Comparison of ENCODE assay signal across 15 mouse cellular contexts in the genomic region with DNA sequence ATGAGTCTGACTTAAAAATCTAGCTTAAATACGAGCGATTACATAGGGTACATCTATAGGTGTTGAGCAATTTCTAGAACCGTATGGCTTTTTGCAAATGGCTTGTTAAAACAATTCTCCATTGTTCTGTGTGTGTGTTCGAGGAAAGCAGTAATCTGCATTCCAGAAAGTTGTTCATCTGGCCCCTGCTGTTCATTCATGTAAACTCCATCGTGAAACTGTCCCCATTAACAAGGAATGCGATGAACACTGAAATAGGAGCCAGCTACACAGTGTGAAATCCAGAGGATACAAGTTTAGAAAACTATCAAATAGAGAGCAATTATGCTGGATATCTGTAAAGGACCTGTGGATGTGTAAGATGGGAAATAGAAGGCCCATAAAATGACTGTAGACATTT.
"Had no signal": no experiment of that assay in that cellular context is flagged by ENCODE, and none has a peak within 500 bp of the region (broad histone marks: within the 10 kb centered on the region; RNA-seq: fewer than 3 reads in every experiment).

No protein-coding gene starts in this region.

- ATAC-seq: hindbrain, postnatal 0 days; intestine, embryonic 16.5 days; liver, embryonic 12.5 days had no signal

- DNase-seq: gastrocnemius, adult 2 months; gastrocnemius, postnatal 10 days; gastrocnemius, postnatal 36 days; heart, adult 11 months; heart, adult 2 months; heart, postnatal 14 days; heart, postnatal 36 days; kidney, adult 11 months; kidney, adult 2 months; kidney, adult 9 months; kidney, postnatal 25 days; kidney, postnatal 4 days had no signal
